Comparison of ENCODE assay signal across 8 mouse cellular contexts in the genomic region with DNA sequence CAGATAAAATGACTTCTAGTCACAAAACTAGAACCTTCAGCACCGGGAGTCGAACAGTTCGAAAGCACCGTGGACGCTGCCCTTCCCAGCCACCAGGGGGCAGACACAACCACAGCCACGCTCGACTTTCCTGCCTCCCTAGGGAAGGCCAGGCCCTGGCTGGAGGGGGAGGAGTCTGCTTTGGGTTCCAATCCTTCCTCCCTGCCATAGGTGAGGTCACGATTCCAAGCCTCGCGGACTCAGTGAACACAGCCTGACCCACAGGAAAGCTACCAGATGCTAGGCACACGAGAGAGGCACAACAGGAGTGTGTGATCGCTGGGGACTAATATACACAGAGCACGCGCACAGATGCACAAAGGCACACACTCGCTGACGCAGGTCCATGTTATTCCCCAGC. TPM values are rescaled to one million over a fixed set of nuclear protein-coding genes. Genes with fewer than 3 reads are reported as not detected.
DNase-seq lines count a peak whose midpoint lies in the region; ATAC-seq lines count a peak whose summit lies in the region.

No protein-coding gene starts in this region.

- ATAC-seq in inflammation-experienced regulatory T-cells, adult 6 months, result peak; percentile 39

- peak; percentile 80 for DNase-seq in layer of hippocampus, adult 11-12 months (ENCODE audit: low spot score)
- DNase-seq in layer of hippocampus, adult 9-10 months (ENCODE audit: low spot score), result no peak
- DNase-seq in cerebellum, postnatal 14 days, result peak; percentile 81 to 84
- DNase-seq in gastrocnemius, adult 8-10 months (ENCODE audit: low spot score in 2 of 2), result peak; percentile 73 to 78
- peak; percentile 70 for DNase-seq in left cerebral cortex, postnatal 36 days (ENCODE audit: low spot score in 2 of 2)
- DNase-seq in mesoderm, embryonic 11.5 days (ENCODE audit: low read depth, low spot score), result peak; percentile 82
- DNase-seq in spleen, postnatal 14 days (ENCODE audit: low spot score in 2 of 2), result peak; percentile 38 to 59

- intact Hi-C loops in left cerebral cortex, postnatal 36 days (cut with DNase I), result loop anchor here (1.0 kb wide), 1 partner anchor 100 kb away; no protein-coding TSS in a partner anchor

RNA-seq across cellular contexts. Expression of gene Plbd2, which starts 1.9 kb away (rescaled TPM):
- total RNA-seq in gastrocnemius, adult 8-10 months (2022), result 10 to 100 TPM; 40.5 to 44.7 (median 42.1) TPM
- polyA plus RNA-seq in inflammation-experienced regulatory T-cells, adult 6 months (2017; shearing (Covaris generic)), result 1 to 10 TPM; 3.2 to 5.7 (median 3.5) TPM
- total RNA-seq in left cerebral cortex, postnatal 36 days (2021), result 10 to 100 TPM; 57.2 to 66.1 TPM

RNA-seq across cellular contexts. Expression of gene Slc8b1, which starts 5.6 kb away (rescaled TPM):
- 10 to 100 TPM in 1 of 4 experiments, 1 to 10 TPM in 3; 6.0 to 10.7 (median 6.5) TPM for total RNA-seq in gastrocnemius, adult 8-10 months (2022)
- polyA plus RNA-seq in inflammation-experienced regulatory T-cells, adult 6 months (2017; shearing (Covaris generic)), result 10 to 100 TPM in 1 of 3 experiments, 1 to 10 TPM in 2; 6.1 to 14.5 (median 7.3) TPM
- 1 to 10 TPM; 4.2 to 8.2 TPM for total RNA-seq in left cerebral cortex, postnatal 36 days (2021)

RNA-seq across cellular contexts. Expression of gene Sds, which starts 29.0 kb away (rescaled TPM):
- under 1 TPM; 0.45 to 0.99 (median 0.60) TPM for total RNA-seq in gastrocnemius, adult 8-10 months (2022)
- polyA plus RNA-seq in inflammation-experienced regulatory T-cells, adult 6 months (2017; shearing (Covaris generic)), result not detected
- not detected for total RNA-seq in left cerebral cortex, postnatal 36 days (2021)

RNA-seq across cellular contexts. Expression of gene Sdsl, which starts 32.8 kb away (rescaled TPM):
- total RNA-seq in gastrocnemius, adult 8-10 months (2022), result under 1 TPM; 0.32 to 0.73 (median 0.66) TPM
- not detected for polyA plus RNA-seq in inflammation-experienced regulatory T-cells, adult 6 months (2017; shearing (Covaris generic))
- 1 to 10 TPM; 5.5 to 5.7 TPM for total RNA-seq in left cerebral cortex, postnatal 36 days (2021)
